Mouse (Mus musculus) WW6 (cell line): ENCODE measurements around the gene Hydin.
"Not testable (repeated sequence)": the region's sequence is repeated elsewhere in the genome, so short reads cannot be mapped to it uniquely, and the experiment has no call there.

Source experiments
- DNase-seq: peaks from one replicate; pipeline ENCODE4 v3.0.0-alpha.2; 2013; ENCODE audit warnings: low read depth, low spot score

Gene Hydin

DNA sequence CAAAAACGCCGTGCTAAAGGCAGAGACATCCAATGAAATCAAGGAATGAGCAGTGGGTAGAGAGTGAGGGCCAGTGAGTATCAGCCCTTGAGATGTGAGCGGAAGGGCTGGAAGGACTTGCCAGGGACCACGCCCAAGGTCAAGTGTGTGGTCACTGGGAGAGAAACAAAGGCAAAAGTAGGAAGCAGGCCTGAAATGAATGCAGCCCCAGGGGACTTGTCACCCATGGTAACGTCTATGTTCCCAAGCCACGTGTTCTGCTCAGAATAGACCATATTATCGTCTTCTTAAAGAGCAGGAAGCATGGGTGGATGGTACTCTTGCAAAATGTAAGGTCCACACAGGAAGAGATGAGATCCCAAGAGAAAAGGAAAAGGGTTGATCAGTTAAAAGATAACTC, 253.0 kb downstream of the Hydin start:
- peak; percentile 61 for DNase-seq

GRCm38 (mm10) chr8:110521851-110522250, 255.1 kb downstream of the Hydin start:
- DNase-seq = no peak

- DNase-seq = not testable (repeated sequence)
Measured at GRCm38 (mm10) chr8:110522495-110522894, 255.7 kb downstream of the Hydin start.

DNA sequence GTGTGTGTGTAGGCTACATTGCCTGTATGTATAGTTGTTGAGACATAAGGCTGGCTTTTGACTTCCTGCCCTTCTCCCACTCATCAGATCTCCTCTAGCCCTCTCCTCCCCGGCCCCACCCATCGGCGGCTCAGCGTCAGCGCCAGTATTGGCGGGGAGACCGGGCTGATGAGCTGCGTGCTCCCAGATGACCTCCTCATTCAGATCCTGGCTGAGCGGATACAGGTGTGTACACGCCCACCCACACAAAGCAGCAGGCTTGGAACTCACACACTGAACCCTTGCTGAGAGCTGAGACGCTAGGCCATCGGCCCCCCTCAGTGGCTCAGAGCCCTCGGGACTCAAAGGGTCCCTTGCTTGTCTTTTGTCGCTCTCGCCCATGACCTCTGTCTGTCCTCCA, 256.2 kb downstream of the Hydin start:
- DNase-seq = peak; percentile 76

DNA sequence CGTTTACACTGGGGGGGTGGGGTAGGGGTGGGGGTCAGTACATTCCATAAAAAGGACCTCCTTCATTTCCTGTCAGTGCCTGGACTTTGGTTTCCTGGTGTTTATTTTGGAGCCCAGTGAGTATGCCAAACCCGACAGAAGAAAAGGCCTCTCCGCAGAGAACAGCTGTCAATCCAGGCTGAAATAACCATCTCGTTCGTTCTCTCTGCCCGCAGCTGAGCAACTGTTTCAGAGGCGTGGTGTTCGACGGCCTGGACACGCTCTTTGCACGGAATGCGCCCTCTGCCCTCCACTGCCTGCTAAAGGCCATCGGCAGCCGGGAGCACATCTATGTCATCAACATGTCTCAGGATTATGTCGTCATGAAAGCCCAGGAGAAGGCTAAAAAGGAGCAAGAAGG, 258.5 kb downstream of the Hydin start:
- no peak for DNase-seq

GRCm38 (mm10) chr8:110530008-110530762, 263.4 kb downstream of the Hydin start:
- DNase-seq = no peak

DNA sequence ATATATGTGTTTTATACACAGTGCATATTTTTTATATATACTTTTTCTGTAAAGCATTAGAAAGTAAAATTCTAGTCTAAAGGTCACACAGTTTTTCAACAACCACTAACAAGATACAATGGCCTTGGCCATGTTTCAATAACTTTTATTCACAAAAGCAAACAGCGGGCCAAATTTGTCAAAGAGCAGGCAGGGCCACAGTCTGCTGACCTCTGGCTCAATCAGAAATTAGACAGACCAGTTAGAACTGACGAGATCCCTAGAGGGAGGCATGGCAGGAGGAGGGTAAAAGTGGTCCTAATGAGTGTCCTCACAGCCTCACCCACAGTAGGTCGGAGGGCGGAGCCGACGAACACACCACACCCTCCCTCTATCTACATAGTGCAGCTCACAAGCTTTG, 267.0 kb downstream of the Hydin start:
- no peak for DNase-seq

- no peak for DNase-seq
Measured at GRCm38 (mm10) chr8:110537849-110538248, 271.1 kb downstream of the Hydin start.

DNA sequence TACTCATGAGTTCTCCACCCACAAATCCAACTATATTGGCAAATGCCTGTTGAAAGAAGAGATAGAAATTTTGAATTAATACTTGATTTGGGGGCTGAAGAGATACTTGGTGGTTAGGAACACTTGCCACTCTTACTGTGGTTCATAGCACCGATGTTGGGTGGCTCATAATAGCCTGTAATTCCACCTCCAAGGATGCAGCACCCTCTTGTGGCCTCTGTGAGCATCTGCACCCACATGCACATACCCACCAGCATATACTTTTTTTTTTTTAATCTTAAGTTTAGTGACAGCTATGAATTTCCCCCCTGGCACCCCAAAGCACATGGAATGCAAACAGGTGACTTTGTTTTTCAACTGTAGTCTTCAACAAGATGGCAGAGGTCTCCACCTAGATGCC, 283.6 kb downstream of the Hydin start:
- no peak for DNase-seq

DNA sequence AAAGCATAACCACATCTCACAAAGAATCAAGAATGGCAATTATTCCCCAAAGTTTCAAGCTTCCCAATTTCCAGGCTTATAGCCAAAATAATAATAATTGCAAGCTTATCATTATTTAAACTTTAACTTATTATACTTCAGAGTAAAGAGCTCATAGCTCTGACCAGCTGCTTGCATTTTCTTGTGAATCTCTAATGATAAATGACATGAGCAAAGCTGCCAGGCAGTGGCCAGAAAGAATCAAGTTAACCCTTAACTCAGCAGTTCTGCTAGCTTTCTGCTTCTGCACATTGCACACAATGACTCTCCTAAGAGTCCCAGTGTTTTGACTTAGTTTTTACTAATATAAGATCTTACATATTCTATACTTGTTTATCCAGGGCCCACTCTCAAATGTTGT, 285.3 kb downstream of the Hydin start:
- DNase-seq = not testable (repeated sequence)

DNA sequence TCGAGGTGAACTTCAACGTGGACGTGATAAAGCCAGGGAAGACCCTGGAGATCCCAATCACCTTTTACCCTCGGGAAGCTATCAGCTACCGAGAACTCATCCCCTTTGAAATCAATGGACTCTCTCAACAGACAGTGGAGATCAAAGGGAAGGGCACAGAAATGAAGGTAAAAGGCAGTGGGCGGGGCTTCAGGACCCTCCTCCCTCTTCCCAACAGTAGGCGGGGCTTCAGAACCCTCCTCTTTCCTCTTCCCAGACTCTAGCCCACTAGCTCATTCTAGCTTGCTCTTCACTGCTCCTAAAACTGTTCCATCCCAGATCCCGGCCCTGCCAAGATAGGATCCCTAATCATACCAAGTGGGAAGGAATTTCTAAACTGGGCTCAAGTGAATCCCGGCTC, 325.9 kb downstream of the Hydin start:
- DNase-seq = no peak

GRCm38 (mm10) chr8:110594164-110594563, 327.4 kb downstream of the Hydin start:
- DNase-seq = no peak

DNA sequence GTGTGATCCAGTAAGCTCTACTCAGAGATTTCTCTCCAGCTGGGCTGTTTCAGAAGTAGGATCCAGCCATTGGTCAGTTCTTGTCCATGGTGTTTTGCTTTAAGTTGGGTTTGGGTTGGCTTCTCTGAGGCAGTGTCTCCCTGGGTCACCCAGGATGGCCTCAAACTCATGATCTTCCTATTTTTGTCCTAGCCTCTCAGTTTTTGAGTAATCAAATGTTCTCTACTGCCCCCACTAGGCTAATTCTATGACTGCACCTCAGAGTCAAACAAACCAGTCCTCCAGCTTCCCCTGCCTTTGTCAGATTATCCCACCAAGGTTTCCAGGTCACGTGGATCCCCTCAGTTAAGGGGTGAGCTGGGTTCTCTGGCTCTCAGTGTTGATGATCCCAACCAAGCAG, 337.8 kb downstream of the Hydin start:
- DNase-seq = no peak

- no peak for DNase-seq
Measured at GRCm38 (mm10) chr8:110605401-110606015, 338.7 kb downstream of the Hydin start.

DNA sequence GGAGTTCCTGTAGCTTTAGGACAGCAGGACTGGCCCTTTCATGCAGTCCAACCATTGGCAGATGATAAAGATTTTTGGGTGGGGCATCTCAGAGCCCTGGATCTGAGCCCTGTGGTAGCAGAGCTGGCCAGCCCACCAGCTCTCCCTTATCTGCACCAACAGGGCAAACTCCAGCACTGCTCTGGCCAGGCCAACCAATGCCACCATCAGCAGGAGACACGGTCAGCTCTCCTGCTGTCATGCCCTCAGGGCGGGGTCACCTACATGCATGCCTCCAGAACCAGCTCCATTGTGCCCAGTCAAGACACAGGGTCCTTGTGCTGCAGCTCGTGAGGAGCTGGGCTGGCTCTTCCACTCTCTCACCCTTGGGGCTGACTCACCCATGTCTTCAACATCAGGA, 349.0 kb downstream of the Hydin start:
- DNase-seq = no peak

DNA sequence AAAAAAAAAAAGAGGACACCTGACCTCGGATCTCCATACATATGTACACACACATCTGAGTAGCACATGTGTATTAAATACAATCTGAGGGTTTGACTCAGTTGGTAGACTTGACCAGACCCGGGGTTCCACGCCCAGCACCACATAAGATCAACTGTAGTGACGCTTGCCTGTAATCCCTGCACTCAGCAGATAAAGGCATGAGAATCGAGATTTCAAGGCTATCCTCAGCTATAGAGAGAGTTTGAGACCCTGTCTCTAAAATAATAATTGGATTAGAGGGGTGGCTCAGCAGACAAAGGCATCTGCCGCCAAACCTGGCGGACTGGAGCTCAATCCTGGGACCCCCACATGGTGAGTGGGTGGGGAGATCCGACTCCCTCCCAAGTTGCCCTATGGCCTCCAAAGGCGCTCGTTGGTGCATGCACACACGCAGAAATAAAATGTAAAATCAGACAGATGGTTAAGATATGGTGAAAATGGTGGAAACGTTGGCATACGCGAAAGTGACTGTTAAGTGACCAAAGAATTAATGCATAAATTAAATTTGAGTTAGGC, 351.1 kb downstream of the Hydin start:
- no peak for DNase-seq

- peak; percentile 96 for DNase-seq
Measured at GRCm38 (mm10) chr8:110618391-110619207, 351.8 kb downstream of the Hydin start, which contains the start of gene Vac14. Gene Vac14 (plus strand): TSS chr8:110618585.

- no peak for DNase-seq
Measured at GRCm38 (mm10) chr8:110619208-110619574, 352.4 kb downstream of the Hydin start.

DNA sequence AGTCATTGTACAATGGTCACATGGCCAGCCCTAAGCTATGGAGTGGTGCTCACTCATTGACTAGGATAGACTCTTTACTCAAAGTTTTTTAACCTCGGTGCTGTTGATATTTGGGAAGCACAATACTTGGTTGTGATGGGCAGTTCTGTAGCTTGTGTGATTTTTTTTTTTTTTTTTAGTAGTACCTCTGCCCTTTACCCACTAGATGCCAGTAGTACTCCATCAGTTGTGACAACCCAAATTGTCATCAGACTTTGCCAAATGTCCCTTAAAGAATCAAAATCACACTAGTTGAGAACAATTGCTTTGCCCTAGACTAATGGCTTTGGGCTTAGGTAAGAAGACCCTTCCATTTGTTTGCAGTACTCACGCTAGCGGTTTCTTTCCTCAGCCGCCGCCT, 353.1 kb downstream of the Hydin start:
- no peak for DNase-seq

GRCm38 (mm10) chr8:110626431-110626830, 359.7 kb downstream of the Hydin start:
- no peak for DNase-seq

DNA sequence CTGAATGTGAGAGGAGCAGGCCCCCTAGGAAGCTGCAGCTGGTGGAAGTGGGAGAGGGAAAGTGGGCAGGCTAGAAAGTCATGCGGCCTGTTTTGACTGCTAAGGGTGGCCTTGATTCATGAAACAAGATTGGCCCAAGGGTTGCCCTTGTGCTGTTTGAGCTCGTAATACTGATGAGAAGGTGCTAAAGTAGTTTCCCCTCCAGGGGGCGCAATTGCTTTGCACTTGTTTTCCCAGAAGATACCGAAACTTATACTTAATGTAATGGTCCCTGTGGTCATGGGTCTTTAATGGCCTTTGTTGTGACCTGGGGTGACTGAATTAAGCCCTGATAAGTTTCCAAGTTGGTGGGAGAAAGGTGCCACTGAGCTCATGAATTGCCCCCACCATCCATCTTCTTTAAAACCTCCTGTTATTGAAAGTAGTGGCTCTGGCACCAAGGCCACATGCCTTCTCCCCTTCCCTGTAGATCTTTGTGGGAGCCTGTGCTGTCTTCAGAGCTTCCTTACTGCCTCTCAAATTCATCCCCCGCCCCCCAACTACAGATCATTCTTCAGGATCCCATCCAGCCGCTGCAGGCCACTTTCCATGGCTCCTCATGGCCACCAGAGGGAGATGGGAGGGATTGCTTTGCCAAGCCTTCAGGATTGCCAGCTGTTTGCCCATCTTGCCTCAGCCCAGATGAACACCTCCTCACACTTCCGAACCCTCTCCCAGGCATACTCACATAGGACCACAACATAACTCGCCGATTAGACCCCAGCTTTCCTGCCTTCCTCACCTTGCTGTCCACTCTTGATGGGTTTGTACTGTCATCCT, 362.7 kb downstream of the Hydin start:
- peak; percentile 46 for DNase-seq
